ENCODE assay signal across 8 mouse cellular contexts in the genomic region with DNA sequence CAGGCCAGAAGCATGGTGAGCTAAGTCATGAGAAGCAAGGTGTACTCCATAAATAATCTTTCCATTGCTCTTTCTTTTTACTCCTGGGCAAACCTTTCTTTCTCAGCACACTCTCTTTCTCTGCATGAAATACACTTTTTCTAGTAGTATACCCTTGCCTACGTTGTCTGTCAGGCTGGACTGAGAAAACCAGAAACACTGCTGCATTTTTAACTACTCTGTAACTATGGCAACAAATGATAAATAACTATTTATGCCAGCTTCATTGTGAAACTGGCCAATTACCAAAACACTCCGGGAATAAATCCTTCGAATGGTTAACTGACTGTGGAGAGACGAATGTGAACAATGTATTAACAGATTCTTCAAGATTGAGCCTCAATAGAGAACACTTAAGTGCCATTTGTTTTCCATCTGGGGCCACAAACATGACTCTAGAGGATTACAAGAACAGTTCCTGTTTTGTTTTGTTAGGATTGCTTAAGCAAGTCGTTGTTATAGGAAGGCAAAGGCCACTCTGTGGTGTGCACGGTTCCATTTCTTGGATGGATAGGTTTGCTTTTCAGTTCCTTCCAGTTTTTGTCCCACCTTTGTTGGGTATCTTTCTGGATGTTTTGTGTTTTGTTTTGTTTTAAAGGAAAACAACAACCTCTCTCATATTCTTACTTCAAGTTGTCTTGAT. TPM values are rescaled to one million over a fixed set of nuclear protein-coding genes. Genes with fewer than 3 reads are reported as not detected.
DNase-seq lines count a peak whose midpoint lies in the region; ATAC-seq and TF ChIP-seq lines count a peak whose summit lies in the region.
"Not testable (repeated sequence)": the region's sequence is repeated elsewhere in the genome, so short reads cannot be mapped to it uniquely, and the experiment has no call there.

A gene (plus strand): TSS at position 522 of the 682 bp plus-strand sequence.

- not testable (repeated sequence) for H3K9me3 ChIP-seq in embryonic facial prominence, embryonic 15.5 days (replicated peaks); heart, embryonic 10.5 days; hindbrain, postnatal 0 days (ENCODE audit: low read length); limb, embryonic 11.5 days (ENCODE audit: control insufficient read depth, low read length); lung, embryonic 15.5 days; midbrain, embryonic 15.5 days; stomach, embryonic 16.5 days (replicated peaks; ENCODE audit: control insufficient read depth, low read length)

- peaks cover 12% of the 10 kb centered on the region for H3K4me1 ChIP-seq in embryonic facial prominence, embryonic 15.5 days
- H3K4me1 ChIP-seq in heart, embryonic 10.5 days: peaks cover 16% of the 10 kb centered on the region
- peaks cover 11% of the 10 kb centered on the region for H3K4me1 ChIP-seq in hindbrain, postnatal 0 days (ENCODE audit: insufficient read depth, low read length)
- H3K4me1 ChIP-seq in limb, embryonic 11.5 days (ENCODE audit: control insufficient read depth, insufficient read depth, low read length); stomach, embryonic 16.5 days (ENCODE audit: control insufficient read depth, insufficient read depth, low read length): not testable (repeated sequence)
- H3K4me1 ChIP-seq in lung, embryonic 15.5 days: peaks cover 12% of the 10 kb centered on the region
- H3K4me1 ChIP-seq in midbrain, embryonic 15.5 days: peaks cover 10% of the 10 kb centered on the region; the same call in 1 of the 2 replicates

- TF ChIP-seq CTCF in hindbrain, postnatal 0 days (IDR thresholded peaks at IDR 0.05; ENCODE audit: low read depth): not testable (repeated sequence)

- WGBS in embryonic facial prominence, embryonic 15.5 days: 51% methylated on average over 6 of the region's 6 CpGs
- 77% methylated on average over 6 of the region's 6 CpGs for WGBS in heart, embryonic 10.5 days
- WGBS in hindbrain, postnatal 0 days: 22% methylated on average over 5 of the region's 6 CpGs
- WGBS in limb, embryonic 11.5 days: 66% methylated on average over 6 of the region's 6 CpGs
- 44% methylated on average over 6 of the region's 6 CpGs for WGBS in lung, embryonic 15.5 days
- 30% methylated on average over 6 of the region's 6 CpGs for WGBS in midbrain, embryonic 15.5 days
- 51% methylated on average over 5 of the region's 6 CpGs for WGBS in stomach, embryonic 16.5 days

- peak within 1 kb of the TSS; percentile 50 for H3K4me3 ChIP-seq in embryonic facial prominence, embryonic 15.5 days (replicated peaks)
- H3K4me3 ChIP-seq in heart, embryonic 10.5 days: peak within 1 kb of the TSS; percentile 61
- peak within 1 kb of the TSS; percentile 47 for H3K4me3 ChIP-seq in hindbrain, postnatal 0 days (ENCODE audit: low read length)
- peak within 1 kb of the TSS; percentile 43 for H3K4me3 ChIP-seq in limb, embryonic 11.5 days (ENCODE audit: low read depth, low read length)
- H3K4me3 ChIP-seq in lung, embryonic 15.5 days: peak within 1 kb of the TSS; percentile 54
- H3K4me3 ChIP-seq in midbrain, embryonic 15.5 days: peak within 1 kb of the TSS; percentile 49
- peak within 1 kb of the TSS; percentile 53 for H3K4me3 ChIP-seq in stomach, embryonic 16.5 days (replicated peaks; ENCODE audit: low read length)

- H3K4me2 ChIP-seq in embryonic facial prominence, embryonic 15.5 days (replicated peaks): peak within 1 kb of the TSS; percentile 85
- H3K4me2 ChIP-seq in hindbrain, postnatal 0 days (ENCODE audit: low read depth, low read length): peak within 1 kb of the TSS; percentile 95
- peak within 1 kb of the TSS; percentile 64 for H3K4me2 ChIP-seq in limb, embryonic 11.5 days (ENCODE audit: low read depth, severe bottlenecking)
- peak within 1 kb of the TSS; percentile 82 for H3K4me2 ChIP-seq in lung, embryonic 15.5 days
- peak within 1 kb of the TSS; percentile 73 for H3K4me2 ChIP-seq in midbrain, embryonic 15.5 days
- peak within 1 kb of the TSS; percentile 76 for H3K4me2 ChIP-seq in stomach, embryonic 16.5 days (ENCODE audit: low read depth, low read length)

- not testable (repeated sequence) for H3K36me3 ChIP-seq in embryonic facial prominence, embryonic 15.5 days; heart, embryonic 10.5 days; hindbrain, postnatal 0 days (ENCODE audit: insufficient read depth, low read length); limb, embryonic 11.5 days (ENCODE audit: control insufficient read depth, insufficient read depth, low read length); lung, embryonic 15.5 days; midbrain, embryonic 15.5 days (replicated peaks); stomach, embryonic 16.5 days (ENCODE audit: control insufficient read depth, insufficient read depth, low read length)

- H3K27me3 ChIP-seq in embryonic facial prominence, embryonic 15.5 days: peaks cover 16% of the 10 kb centered on the region
- peaks cover 39% of the 10 kb centered on the region for H3K27me3 ChIP-seq in heart, embryonic 10.5 days (ENCODE audit: insufficient read depth, poor library complexity, severe bottlenecking)
- not testable (repeated sequence) for H3K27me3 ChIP-seq in hindbrain, postnatal 0 days (ENCODE audit: insufficient read depth, low read length); lung, embryonic 15.5 days
- H3K27me3 ChIP-seq in limb, embryonic 11.5 days (ENCODE audit: control insufficient read depth, insufficient read depth, low read length): peaks cover 17% of the 10 kb centered on the region
- peaks cover 12% of the 10 kb centered on the region for H3K27me3 ChIP-seq in midbrain, embryonic 15.5 days (replicated peaks)
- peaks cover 11% of the 10 kb centered on the region for H3K27me3 ChIP-seq in stomach, embryonic 16.5 days (ENCODE audit: control insufficient read depth, insufficient read depth, low read length)

- not testable (repeated sequence) for H3K27ac ChIP-seq in embryonic facial prominence, embryonic 15.5 days (replicated peaks); hindbrain, postnatal 0 days; limb, embryonic 11.5 days (replicated peaks; ENCODE audit: low read depth, low read length); midbrain, embryonic 15.5 days
- peak within 1 kb of the TSS; percentile 4; the same call in 1 of the 2 replicates for H3K27ac ChIP-seq in heart, embryonic 10.5 days
- H3K27ac ChIP-seq in lung, embryonic 15.5 days: peak within 1 kb of the TSS; percentile 53; the same call in 1 of the 2 replicates
- peak within 1 kb of the TSS; percentile 38; the same call in 1 of the 2 replicates for H3K27ac ChIP-seq in stomach, embryonic 16.5 days (ENCODE audit: low read length)

- not testable (repeated sequence) for DNase-seq in heart, embryonic 10.5 days (ENCODE audit: low spot score); limb, embryonic 11.5 days (ENCODE audit: low spot score)
- peak; percentile 10 for DNase-seq in hindbrain, postnatal 0 days (ENCODE audit: low spot score)

- ATAC-seq in activated CD4-positive, CD25-positive, alpha-beta regulatory T cell, adult 4 months; embryonic facial prominence, embryonic 15.5 days (ENCODE audit: insufficient number of reproducible peaks, low FRiP score, low TSS enrichment, low read depth); hindbrain, postnatal 0 days; limb, embryonic 11.5 days (ENCODE audit: insufficient number of reproducible peaks, low FRiP score, low TSS enrichment, low read depth); lung, embryonic 15.5 days (ENCODE audit: borderline replicate concordance, extremely low read depth, low FRiP score, low TSS enrichment); midbrain, embryonic 15.5 days (replicated peaks); stomach, embryonic 16.5 days (ENCODE audit: insufficient read depth, low FRiP score): not testable (repeated sequence)

- peak within 1 kb of the TSS; percentile 15; the same call in 1 of the 2 replicates for H3K9ac ChIP-seq in embryonic facial prominence, embryonic 15.5 days
- peak within 1 kb of the TSS; percentile 44 for H3K9ac ChIP-seq in hindbrain, postnatal 0 days (replicated peaks; ENCODE audit: low read length)
- peak within 1 kb of the TSS; percentile 30; the same call in 1 of the 2 replicates for H3K9ac ChIP-seq in limb, embryonic 11.5 days (ENCODE audit: low read length)
- peak within 1 kb of the TSS; percentile 47 for H3K9ac ChIP-seq in lung, embryonic 15.5 days
- peak within 1 kb of the TSS; percentile 36 for H3K9ac ChIP-seq in midbrain, embryonic 15.5 days
- peak within 1 kb of the TSS; percentile 65 for H3K9ac ChIP-seq in stomach, embryonic 16.5 days (ENCODE audit: low read length)

RNA-seq across cellular contexts. Expression of the gene that starts here (rescaled TPM):
- polyA plus RNA-seq in activated CD4-positive, CD25-positive, alpha-beta regulatory T cell, adult 4 months (2017; shearing (Covaris generic)): 10 to 100 TPM; 36.1 to 41.2 TPM
- 1.5 and 1.6 TPM in 2 replicates for polyA plus RNA-seq in embryonic facial prominence, embryonic 15.5 days (2015; fragmentation: Nextera tagmentation; extraction: Ambion mirVana)
- polyA plus RNA-seq in heart, embryonic 10.5 days (2016; fragmentation: Nextera tagmentation; extraction: Ambion mirVana): 0.05 TPM in 1 of 2 replicates, not detected in the other
- total RNA-seq in hindbrain, postnatal 0 days (2014; rRNA removed): 1.0 and 1.7 TPM in 2 replicates
- polyA plus RNA-seq in hindbrain, postnatal 0 days (2015; fragmentation: Nextera tagmentation; extraction: Ambion mirVana): 0.68 and 0.72 TPM in 2 replicates
- 0.07 TPM in 1 of 2 replicates, not detected in the other for polyA plus RNA-seq in limb, embryonic 11.5 days (2014; fragmentation: Nextera tagmentation; extraction: Ambion mirVana)
- polyA plus RNA-seq in lung, embryonic 15.5 days (2015; fragmentation: Nextera tagmentation; extraction: Ambion mirVana): 4.1 and 4.5 TPM in 2 replicates
- 0.93 and 1.00 TPM in 2 replicates for polyA plus RNA-seq in midbrain, embryonic 15.5 days (2015; fragmentation: Nextera tagmentation; extraction: Ambion mirVana)
- polyA plus RNA-seq in stomach, embryonic 16.5 days (2015; fragmentation: Nextera tagmentation; extraction: Ambion mirVana): 2.0 and 2.3 TPM in 2 replicates

Comparison
In these comparisons a context has a peak if more than half of its experiments do, and no peak if none do; other contexts are left out.
1. H3K9ac ChIP-seq: peak in every context shown above with its lines; median percentile 65 in stomach, embryonic 16.5 days; 47 in lung, embryonic 15.5 days; 44 in hindbrain, postnatal 0 days; 36 in midbrain, embryonic 15.5 days; 30 in limb, embryonic 11.5 days; 15 in embryonic facial prominence, embryonic 15.5 days.